Mouse (Mus musculus): ENCODE measurements at regions not wholly inside any gene's neighbourhood (a gene's known extent, or its start where the extent isn't known, plus 50 kb on each side); places are given as distances from the start of the nearest gene placed in this dataset.
A peak's percentile ranks its signal among the peaks of the same experiment; 100 is the strongest.

DNA sequence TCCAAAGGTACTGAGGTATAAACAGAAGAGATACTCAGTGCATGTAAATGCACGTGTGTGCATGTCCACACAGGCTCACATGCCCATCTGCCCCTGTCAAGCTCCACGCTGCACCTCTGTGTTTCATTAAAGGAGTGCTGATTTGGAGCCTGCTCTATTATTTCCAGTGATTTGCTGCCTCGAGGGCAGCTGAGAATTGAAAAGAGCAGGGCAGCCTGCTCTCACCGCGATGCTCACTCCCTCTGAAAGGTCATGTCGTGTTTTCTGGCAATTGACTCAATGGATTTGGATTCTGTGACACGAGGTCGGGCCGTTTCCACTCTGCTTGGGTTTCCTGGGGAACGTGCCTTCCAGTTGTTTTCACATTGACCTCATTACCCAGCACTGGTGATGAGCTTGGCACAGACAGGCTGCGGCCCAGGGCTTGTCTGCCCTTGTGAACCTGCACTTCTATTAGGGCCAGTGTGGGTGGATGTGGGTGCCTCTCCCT, 167.1 kb downstream of the Fam169b start:
- DNase-seq: peak; percentile 5 to 41

GRCm38 (mm10) chr7:68428946-68429345, 155.3 kb downstream of the Fam169b start:
- DNase-seq: no peak

DNA sequence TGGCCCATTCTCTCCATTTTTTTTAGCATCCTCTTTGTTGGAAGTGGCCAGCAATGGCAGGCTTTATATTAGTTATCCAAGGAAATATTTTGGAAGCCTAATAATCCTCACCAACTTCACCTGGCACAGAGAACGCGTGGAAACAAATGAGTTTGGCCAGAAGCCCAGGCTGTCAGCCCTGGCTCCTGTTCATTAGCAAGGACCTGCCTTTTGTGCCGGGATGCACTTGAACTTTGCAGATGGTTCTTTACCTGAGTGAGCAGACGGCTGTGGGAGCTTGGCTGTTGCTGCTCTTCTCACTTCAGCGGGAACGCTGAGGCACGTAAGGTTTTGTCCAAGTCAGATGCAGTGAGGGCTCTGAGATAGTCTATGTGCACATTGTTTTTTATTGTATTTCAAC, 142.3 kb downstream of the Fam169b start:
- DNase-seq: peak in 1 of 2 experiments; percentile 24

DNA sequence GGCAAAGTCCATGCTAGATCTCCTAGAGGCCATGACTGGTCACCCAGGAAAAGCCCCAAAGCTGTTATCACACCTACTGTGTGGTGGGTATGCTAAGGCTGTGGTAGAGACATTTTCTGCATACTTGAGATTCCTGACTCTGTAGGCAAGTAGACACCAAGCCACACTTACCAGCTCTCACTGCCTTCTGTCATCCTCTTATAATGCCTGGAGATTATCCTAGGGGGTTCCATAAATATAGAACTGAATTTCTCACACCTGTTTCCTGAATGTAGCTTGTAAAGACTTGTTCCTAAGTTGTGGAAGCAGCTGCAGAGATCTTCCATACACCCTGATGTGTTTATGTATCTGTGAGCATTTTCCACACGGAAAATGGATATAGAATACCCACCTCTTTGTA, 139.1 kb downstream of the Fam169b start:
- DNase-seq: no peak
